Mouse (Mus musculus) urinary bladder, postnatal 10 days (tissue): ENCODE data around the gene Klk10.

Source experiments
- DNase-seq: peaks from one replicate; pipeline ENCODE4 v3.0.0; 2022; ENCODE audit warnings: low spot score

Klk10 gene

DNA sequence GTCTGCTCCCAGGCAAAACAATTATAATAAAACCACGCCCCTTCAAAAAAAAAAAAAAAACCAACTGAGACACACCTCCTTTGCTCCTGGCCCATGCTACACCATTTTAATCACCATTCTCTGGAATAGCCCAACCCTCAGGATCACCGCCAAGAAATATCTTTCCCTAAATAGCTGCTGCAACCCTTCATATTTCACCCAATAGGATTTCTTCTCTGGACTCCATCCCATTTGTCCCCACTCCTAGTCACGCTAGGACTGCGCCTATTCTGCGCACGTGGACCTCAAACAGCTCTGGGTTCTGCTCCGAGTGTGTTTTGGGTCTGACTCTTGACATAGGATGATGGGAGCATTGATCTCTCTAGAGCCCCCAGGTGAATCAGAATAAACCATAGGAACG is 15.5 kb downstream of the Klk10 start:
- no peak for DNase-seq

DNA sequence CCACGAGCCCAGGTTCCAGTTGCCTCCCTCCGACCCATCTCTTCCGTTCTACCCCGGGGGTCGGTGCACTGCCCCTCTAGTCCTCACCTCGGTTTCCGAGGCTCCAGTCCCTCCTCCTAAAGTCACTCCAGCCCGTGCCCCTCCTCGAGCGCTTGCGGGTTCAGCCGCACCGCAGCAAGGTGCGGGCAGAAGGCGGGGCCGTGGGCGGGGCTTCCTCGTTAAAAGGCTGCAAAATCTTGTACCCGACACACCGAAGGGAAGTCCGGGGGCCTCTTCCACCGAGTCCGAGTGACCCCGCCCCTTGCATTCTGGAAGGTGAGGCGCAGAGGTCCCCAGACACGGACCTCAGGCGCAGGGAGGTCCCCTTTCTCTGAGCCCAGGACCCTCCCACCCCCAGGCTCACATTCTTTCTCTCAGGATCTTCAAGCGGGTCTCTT is 16.5 kb downstream of the Klk10 start, which contains the start of gene Klk8:
Gene Klk8 (plus strand): TSS at position 245 of the 437 bp plus-strand sequence.
- DNase-seq = no peak

DNA sequence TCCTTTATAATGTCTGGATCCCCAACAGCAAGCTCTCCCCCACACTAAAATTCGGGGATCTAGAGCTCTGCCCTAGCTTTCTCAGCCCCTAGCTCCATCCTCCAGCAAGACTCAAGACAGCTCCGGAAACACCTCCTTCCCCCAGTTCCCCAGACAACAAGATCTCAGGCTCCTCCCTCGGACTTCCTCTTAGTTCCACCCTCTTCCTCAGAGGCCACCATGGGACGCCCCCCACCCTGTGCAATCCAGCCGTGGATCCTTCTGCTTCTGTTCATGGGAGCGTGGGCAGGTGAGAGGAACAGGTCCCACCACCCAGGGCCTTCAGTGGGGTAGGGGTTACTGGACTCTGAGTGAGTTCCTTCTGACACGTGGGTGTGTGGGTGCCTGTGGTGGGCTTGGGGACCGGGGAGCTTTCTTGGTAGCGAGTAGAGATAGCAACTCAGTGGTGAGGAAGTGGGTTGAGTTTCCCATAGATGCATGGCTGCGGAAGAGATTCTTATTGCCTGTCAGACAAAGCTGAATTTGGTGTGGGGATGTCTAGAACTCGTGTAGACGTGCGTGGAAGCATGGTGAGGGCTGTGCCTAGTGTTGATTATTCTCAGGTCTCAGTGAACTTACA is 17.1 kb downstream of the Klk10 start:
- DNase-seq = no peak

DNA sequence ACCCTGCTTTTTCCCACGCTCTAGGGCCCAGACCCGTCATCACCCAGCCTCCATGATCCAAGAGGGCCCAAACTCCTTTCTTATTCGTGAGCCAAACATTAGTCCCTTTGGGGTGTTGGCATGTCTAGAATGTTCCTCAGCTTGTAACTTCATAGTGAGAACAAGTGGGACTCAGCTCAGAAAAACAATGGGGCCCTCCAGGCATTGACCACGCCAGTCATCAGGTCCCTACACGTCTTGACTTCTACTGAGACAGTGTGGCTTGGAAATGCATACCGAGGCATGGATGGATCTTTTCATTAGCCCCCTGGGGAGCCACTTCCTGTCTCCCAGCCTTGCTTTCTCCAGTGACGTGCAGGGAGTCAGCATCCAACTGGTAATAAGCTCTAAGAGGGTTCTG is 19.0 kb downstream of the Klk10 start:
- DNase-seq = no peak

DNA sequence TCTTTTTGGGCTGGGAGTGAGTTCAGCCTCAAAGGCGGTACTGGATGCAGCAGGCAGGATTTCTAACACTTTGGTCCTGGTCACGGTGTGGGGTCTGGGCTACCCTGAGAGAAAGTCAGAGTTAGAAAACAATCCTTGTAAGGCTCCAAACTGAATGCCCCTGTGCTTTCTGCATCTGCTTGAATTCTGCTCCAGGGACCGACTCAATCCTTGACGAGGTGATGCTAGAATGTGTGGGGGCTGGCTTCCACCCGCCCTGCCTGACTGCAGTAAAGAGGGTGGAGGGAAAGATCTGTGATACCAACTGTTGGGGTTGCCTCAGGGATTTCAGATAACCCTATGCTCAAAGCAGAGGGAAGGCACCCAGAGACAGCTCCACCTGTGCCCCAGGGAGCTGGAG is 30.2 kb downstream of the Klk10 start, which contains the start of gene Klk7:
Gene Klk7 (plus strand): TSS at position 301 of the 400 bp plus-strand sequence.
- DNase-seq = no peak

DNA sequence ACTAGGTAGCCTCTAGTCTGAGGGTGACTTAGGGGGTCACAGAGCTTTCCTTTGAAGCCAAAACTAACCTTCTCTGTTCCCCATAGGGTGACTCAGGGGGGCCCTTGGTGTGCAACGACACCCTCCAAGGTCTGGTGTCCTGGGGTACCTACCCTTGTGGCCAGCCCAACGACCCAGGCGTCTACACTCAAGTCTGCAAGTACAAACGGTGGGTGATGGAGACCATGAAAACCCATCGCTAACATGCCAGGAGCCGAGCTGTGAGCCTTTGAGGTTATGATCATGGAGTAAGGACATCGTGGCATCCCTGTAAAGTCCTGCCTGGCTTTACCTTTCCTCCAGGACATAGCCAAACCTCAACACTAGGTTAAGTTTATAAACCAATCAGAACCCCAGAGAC is 34.4 kb downstream of the Klk10 start:
- no peak for DNase-seq

DNA sequence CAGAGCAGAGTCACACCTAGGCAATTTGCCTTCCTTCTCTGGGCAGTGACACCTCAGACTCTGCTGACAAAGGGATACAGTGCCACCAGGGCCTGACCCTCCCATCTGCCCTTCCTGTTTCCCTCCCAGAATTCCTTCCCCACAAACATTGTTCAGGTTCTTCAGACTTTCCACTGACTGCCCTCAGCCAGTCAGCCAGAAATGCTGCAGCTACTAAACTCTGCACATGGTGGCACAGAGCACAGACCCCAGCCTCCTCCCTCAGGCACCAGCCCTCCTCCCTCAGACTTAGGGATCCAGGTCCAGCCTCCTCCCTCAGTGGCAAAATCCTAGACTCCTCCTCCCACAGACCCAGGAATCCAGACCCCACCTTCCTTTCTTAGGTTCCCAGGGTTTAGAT is 35.9 kb downstream of the Klk10 start:
- no peak for DNase-seq

DNA sequence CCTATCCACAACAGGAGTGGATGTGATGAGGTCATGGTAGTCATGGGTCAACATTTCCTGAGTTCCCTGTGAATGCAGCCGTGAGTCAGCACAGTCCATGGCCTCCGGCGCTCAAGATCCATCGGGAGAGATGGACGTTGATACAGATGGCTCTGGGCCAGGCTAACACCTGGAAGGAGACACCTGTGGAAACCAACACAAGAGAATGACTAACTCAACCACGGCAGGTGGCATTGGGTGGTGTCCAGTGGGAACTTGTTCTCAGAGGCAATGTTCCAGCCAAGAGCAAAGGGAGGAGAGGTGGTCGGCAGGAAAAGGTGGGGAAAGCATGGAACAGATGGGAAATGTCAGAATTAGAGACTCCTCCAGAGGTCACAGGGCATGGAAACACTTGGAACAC is 40.7 kb downstream of the Klk10 start:
- no peak for DNase-seq

DNA sequence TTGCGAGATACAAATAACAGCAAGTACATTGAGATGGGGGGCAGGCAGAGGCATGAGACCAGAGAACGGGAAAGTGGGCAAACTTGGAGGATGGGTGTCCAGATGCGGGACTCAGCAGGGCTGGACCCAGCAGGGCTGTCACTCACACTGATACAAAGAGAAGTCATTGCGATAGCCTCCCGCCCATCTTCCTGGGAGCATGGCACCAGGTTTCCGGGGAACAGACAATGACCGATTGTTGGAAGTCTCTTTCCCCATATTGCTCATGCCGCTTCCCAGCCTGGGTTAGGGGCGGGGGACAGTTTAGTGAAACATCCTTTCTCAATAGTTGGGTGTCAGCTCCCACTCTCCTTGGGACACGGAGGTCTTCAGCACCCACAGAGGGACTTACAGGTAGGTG is 43.4 kb downstream of the Klk10 start, which contains the start of gene Klk6:
Gene Klk6 (plus strand): TSS at position 301 of the 400 bp plus-strand sequence.
- no peak for DNase-seq

DNA sequence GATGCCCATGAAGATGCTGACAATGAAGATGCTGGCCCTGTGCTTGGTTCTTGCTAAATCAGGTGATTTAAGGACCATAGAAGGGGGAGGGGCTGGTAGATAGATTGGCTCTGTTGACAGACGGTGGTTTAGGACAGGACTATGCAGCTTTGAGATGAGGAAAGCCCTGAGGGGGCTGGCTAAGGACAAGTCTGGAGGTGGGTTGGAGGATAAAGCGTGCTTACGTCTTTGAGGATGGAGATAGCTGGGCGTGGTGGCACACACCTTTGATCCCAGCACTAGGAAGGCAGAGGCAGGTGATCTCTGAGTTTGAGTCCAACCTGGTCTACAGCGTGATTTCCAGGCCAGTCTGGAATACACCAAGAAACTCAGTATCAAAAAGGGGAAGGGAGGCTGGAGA is 45.2 kb downstream of the Klk10 start:
- DNase-seq = no peak

DNA sequence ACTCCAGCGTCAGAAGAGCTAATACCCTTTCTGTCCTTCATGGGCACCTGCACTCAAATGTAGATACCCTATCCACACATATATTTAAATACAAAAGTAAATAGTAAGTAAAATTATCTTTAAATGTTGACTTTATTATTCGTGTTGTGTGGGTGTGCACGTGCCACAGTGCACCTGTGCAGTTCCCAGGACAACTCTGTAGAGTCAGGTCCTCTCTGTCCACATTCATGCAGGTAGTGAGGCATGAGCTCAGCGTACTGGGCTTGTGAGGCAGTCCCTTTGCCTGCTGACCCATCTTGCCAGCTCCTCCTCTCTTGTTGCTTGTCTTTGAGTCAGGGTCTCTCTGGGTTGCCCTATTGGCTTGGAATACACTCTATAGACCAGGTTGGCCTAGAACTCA is 46.9 kb downstream of the Klk10 start:
- DNase-seq = no peak

DNA sequence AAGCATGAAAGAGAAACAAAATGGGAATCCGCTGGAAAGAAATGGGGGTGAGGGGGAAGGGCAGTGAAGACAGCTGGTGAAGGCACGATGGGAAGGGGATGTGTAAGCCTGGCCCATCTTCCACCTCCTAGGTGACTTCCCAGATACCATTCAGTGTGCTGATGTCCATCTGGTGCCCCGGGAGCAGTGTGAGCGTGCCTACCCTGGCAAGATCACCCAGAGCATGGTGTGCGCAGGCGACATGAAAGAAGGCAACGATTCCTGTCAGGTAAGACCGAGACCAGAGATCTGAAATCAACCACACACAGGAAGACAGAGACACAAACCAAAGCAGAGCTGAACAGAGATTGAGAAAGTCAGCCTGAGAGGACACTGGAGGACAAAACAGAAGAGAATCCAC is 48.2 kb downstream of the Klk10 start:
- no peak for DNase-seq
